Mouse (Mus musculus) intestine, postnatal 0 days (tissue): Measurements from ENCODE around the gene Thbs3. TPM values are rescaled to one million over a fixed set of nuclear protein-coding genes. Genes with fewer than 3 reads are reported as not detected.

Source experiments
- ATAC-seq: fragments of 200-750 bp; cut with Nextera tagmentation; 2 replicates; pipeline ENCODE4 v1.8.0; 2017; ENCODE audit warnings: mild to moderate bottlenecking, moderate TSS enrichment, moderate library complexity
- H3K27ac ChIP-seq: fragments of 300-500 bp; sonication (generic); 2 replicates; pipeline ENCODE4 v1.5.1; 2014; ENCODE audit warnings: mild to moderate bottlenecking, low read depth, low read length, moderate library complexity
- H3K27me3 ChIP-seq: fragments of 300-500 bp; sonication (generic); replicated peaks from 2 replicates; pipeline ENCODE4 v1.6.1; 2014; ENCODE audit warnings: low read length, mixed read lengths; ENCODE audit not compliant: control insufficient read depth, insufficient read depth
- H3K36me3 ChIP-seq: fragments of 300-500 bp; sonication (generic); 2 replicates; pipeline ENCODE4 v1.6.1; 2014; ENCODE audit warnings: mild to moderate bottlenecking, moderate library complexity; ENCODE audit not compliant: control insufficient read depth, insufficient read depth
- H3K4me1 ChIP-seq: fragments of 300-500 bp; sonication (generic); replicated peaks from 2 replicates; pipeline ENCODE4 v1.6.1; 2014; ENCODE audit warnings: antibody characterized with exemption, low read length, mixed read lengths; ENCODE audit not compliant: control insufficient read depth, insufficient read depth
- H3K4me2 ChIP-seq: fragments of 300-500 bp; sonication (generic); replicated peaks from 2 replicates; pipeline ENCODE4 v1.6.1; 2014; ENCODE audit warnings: low read depth, mild to moderate bottlenecking, moderate library complexity
- H3K4me3 ChIP-seq: fragments of 300-500 bp; sonication (generic); 2 replicates; pipeline ENCODE4 v1.5.1; 2014; ENCODE audit warnings: low read depth, low read length
- H3K9ac ChIP-seq: fragments of 300-500 bp; sonication (generic); 2 replicates; pipeline ENCODE4 v1.6.1; 2014; ENCODE audit warnings: mild to moderate bottlenecking, low read depth, low read length
- H3K9me3 ChIP-seq: fragments of 300-500 bp; sonication (generic); 2 replicates; pipeline ENCODE4 v1.6.1; 2016; ENCODE audit warnings: mixed run types; ENCODE audit not compliant: control insufficient read depth
- CTCF ChIP-seq: sonication (generic); IDR thresholded peaks from 2 replicates; pipeline ENCODE4 v1.5.1; 2016; ENCODE audit warnings: low read depth, mild to moderate bottlenecking, control low read depth, antibody characterized with exemption, moderate library complexity
- WGBS: fragments of 180-500 bp; shearing (Covaris S2); extraction: QIAGEN DNeasy Blood & Tissue Kit; methylation state at CpG from one replicate; pipeline ENCODE4 v1.1.7; 2014; 5-methylcytosine and 5-hydroxymethylcytosine counted together
- polyA plus RNA-seq: library from polyadenylated mRNA; unstranded; fragments of >200 nt; fragmentation: Nextera tagmentation; extraction: Ambion mirVana; gene quantifications from 2 replicates; pipeline ENCODE4 v1.2.1, GENCODE M21; 2015

Gene Thbs3
- polyA plus RNA-seq, 1 experiment from 2014 or later, result 17.2 TPM

DNA sequence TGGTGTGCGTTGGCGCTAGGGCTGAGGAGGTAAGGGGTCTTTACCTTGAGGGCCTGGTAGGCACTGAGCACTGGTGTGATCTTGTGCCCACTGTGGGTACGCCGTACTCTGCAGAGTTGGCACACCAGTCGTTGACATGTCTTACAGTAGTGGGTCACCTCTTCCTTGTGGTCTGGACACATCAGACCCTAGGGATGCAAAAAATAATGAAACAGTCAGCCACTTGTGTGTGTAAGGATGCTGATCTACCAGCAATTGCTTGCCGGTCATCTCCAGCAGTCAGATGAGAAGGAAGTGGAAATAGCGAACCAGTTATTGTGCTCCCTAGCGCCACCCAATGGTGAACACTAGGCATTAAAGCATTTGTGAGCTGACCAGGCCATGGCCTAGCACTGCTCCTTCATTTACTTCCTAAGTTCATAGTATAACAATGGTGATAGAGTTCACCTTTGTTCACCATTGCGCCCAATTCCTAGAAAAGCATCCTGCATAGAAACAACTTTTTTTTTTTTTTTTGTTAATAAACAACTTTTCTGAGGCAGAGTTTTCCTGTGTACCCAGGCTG lies 27.4 kb downstream of the Thbs3 start:
- no peak overlapping the region for H3K27ac ChIP-seq
- peaks cover 7% of the 10 kb centered on the region; the same call in 1 of the 2 replicates for H3K4me1 ChIP-seq
- H3K4me3 ChIP-seq, result no peak overlapping the region
- no peaks in the 10 kb centered on the region for H3K9me3 ChIP-seq
- no peak overlapping the region for H3K4me2 ChIP-seq
- 0 out of 2 replicates have a peak, but pooled peaks cover 4% of the 10 kb centered on the region for H3K27me3 ChIP-seq
- H3K9ac ChIP-seq, result no peak overlapping the region
- ATAC-seq, result peak; percentile 12; the same call in 1 of the 2 replicates
- WGBS, result 63% methylated on average over 9 of the region's 9 CpGs
- H3K36me3 ChIP-seq, result no peaks in the 10 kb centered on the region; the same call in 1 of the 2 replicates
- peak; percentile 89 for TF ChIP-seq CTCF

DNA sequence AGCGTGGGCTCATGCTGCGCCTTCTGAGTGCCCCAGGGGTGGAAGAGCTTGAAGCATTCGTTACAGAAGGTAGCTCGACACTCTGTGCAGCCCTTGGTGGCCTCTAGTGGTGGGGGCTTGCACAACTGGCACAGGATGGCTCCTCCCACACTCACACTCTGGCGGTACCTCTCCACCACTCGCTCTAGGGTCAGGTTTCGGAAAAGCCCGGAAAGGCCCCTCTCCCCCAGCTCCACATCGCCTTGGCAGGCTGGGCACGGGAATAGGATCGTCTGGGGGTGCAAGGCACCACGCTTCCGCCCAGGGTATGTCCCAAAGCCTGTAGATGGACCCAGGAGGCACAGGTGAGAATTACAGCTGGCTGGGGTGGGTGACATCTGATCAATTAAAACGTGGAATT lies 28.6 kb downstream of the Thbs3 start:
- H3K4me2 ChIP-seq, result no peak overlapping the region; the same call in 1 of the 2 replicates
- no peak for ATAC-seq
- no peak overlapping the region for H3K4me3 ChIP-seq
- 0 out of 2 replicates have a peak, but pooled peaks cover 4% of the 10 kb centered on the region for H3K27me3 ChIP-seq
- WGBS, result 27% methylated on average over 14 of the region's 14 CpGs
- TF ChIP-seq CTCF, result peak; percentile 72
- no peaks in the 10 kb centered on the region; the same call in 1 of the 2 replicates for H3K36me3 ChIP-seq
- H3K9me3 ChIP-seq, result no peaks in the 10 kb centered on the region
- peaks cover 7% of the 10 kb centered on the region; the same call in 1 of the 2 replicates for H3K4me1 ChIP-seq
- no peak overlapping the region for H3K27ac ChIP-seq
- no peak overlapping the region for H3K9ac ChIP-seq

DNA sequence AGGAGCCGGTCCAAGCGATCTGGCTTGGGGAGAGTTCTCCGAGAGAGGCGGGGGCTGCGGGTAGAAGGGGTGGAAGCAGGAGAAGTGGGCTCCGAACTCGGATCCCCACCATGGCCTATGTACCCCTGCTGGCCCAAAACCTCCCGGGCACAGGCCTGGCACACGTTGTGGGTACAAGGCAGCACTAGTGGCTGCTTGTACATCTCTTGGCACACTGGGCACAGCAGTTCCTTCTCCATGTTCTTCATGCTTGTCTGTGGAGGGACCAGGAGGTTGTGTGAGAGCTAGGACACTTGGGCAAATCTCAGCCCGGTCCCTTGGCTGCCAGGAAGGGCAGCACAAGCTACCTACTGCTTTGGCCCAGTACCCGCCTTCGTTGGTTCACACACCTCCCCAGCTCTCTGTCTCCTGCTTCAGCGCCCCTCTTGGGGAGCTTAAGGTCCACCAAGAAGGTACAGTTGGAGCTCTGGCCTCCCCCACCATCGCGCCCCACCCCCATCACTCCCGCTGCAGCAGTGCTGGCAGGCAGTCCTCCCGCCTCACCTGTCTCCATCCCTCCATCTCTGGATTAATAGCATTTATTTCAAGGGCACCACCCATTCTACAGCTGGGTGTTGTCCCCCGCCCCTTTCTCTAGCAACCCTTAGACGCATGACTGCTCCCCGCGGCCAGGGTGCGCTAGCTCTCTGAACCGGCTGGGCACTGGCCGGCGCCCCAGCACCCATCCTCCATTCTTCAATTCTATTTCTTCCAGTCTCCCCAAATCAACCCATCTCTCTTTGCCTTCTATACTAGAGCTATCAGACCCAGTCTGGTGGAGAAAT lies 29.4 kb downstream of the Thbs3 start:
- Histone ChIP-seq H3K9ac (no peak overlapping the region), H3K4me2 (peak overlapping the region; percentile 88)

DNA sequence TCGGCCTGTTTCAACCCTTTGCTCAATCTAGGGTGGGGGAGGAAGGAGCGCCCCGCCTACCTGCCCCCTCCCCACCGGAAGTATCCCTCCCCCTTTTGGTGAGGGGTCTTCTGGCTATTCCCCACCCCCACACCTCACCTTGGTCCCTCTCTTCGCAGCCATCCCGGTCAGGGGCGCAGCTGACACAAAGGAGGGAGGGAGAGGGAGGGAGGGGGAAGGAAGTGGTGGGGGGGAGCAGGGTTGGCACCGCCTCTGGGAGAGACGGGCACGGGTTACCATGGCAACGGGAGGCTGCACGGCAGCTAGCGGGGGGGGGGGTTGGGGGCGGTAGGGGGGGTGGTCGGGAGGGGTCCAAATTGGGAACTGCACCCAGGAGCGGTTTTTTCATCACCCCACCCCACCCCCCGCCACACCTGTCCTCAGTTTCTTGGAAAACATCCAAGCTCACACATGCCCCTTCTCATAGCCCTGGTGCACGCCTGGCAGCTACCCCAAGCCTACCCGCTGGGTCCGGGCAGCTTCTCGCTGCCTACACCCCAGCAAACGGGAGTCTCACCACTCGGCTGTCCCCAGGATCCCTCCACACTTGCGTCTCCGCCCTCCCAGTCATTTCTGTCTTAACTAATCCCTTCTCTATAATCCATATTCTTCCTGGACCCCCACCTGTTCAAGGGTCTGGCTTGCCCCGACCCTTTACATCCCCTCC lies 30.2 kb downstream of the Thbs3 start:
- Histone ChIP-seq H3K4me3 (peak overlapping the region; percentile 65), H3K27me3 (0 out of 2 replicates have a peak, but pooled peaks cover 4% of the 10 kb centered on the region), H3K36me3 (peaks cover 6% of the 10 kb centered on the region; the same call in 1 of the 2 replicates), H3K4me1 (peaks cover 7% of the 10 kb centered on the region; the same call in 1 of the 2 replicates), H3K9me3 (no peaks in the 10 kb centered on the region), H3K27ac (no peak overlapping the region), H3K9ac (no peak overlapping the region), H3K4me2 (peak overlapping the region; percentile 88)
- 2% methylated on average over 20 of the region's 26 CpGs for WGBS
- TF ChIP-seq CTCF, result no peak
- no peak for ATAC-seq

More for the DNA sequence above, 29.4 kb downstream of the Thbs3 start:
- no peak for ATAC-seq
- Histone ChIP-seq H3K27ac (no peak overlapping the region), H3K4me1 (peaks cover 7% of the 10 kb centered on the region; the same call in 1 of the 2 replicates), H3K4me3 (peak overlapping the region; percentile 65), H3K27me3 (0 out of 2 replicates have a peak, but pooled peaks cover 4% of the 10 kb centered on the region), H3K9me3 (no peaks in the 10 kb centered on the region), H3K36me3 (peaks cover 3% of the 10 kb centered on the region; the same call in 1 of the 2 replicates)
- WGBS, result 27% methylated on average over 25 of the region's 25 CpGs
- TF ChIP-seq CTCF, result peak; percentile 48

DNA sequence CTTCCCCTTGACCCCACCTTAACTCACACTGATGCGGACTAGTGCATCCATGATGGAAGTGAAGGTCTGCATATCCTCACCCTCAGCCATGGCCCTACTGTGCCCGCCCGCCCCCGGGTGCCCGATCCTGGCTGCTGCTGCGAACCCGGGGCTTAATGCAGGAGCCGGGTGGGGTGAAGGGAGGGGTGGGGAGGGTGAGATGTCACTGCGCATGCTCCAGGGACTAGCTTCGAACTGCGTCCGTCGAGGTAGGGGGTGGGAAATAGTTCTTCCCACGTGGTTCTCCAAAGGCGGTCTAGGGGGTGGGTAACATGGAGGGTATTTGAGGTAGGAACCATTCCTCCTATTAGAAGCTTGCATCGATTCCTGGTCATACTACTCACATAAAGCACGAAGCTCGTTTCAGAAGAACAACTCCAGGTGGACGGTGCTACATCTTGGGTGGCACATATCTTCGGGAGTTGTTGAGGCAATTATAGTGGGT lies 30.8 kb downstream of the Thbs3 start, which contains the start of gene Krtcap2:
Gene Krtcap2 (plus strand): TSS at position 279 of the 484 bp plus-strand sequence.
- Histone ChIP-seq H3K36me3 (peaks cover 6% of the 10 kb centered on the region; the same call in 1 of the 2 replicates), H3K27ac (peak within 1 kb of the TSS; percentile 61), H3K4me3 (peak within 1 kb of the TSS; percentile 65), H3K4me2 (peak within 1 kb of the TSS; percentile 88), H3K27me3 (0 out of 2 replicates have a peak, but pooled peaks cover 4% of the 10 kb centered on the region), H3K9ac (peak within 1 kb of the TSS; percentile 58), H3K9me3 (no peaks in the 10 kb centered on the region), H3K4me1 (peaks cover 7% of the 10 kb centered on the region; the same call in 1 of the 2 replicates)
- WGBS, result 4% methylated on average over 20 of the region's 20 CpGs
- no peak for TF ChIP-seq CTCF
- 0 out of 2 replicates have a peak, but pooled peaks have one; percentile 5 for ATAC-seq
